In genomic region chr10:7470457-7470856, GRCm38 (mm10) we compare ENCODE assay signal across 8 mouse cellular contexts. TPM values are rescaled to one million over a fixed set of nuclear protein-coding genes. Genes with fewer than 3 reads are reported as not detected.
DNase-seq lines count a peak whose midpoint lies in the region; ATAC-seq and TF ChIP-seq lines count a peak whose summit lies in the region.

No protein-coding gene starts in this region.

- H3K4me2 ChIP-seq in heart, embryonic 11.5 days: peak overlapping the region; percentile 52
- H3K4me2 ChIP-seq in hindbrain, embryonic 11.5 days (replicated peaks; ENCODE audit: low read depth, low read length): no peak overlapping the region

- H3K36me3 ChIP-seq in heart, embryonic 11.5 days (ENCODE audit: control insufficient read depth, insufficient read depth, low read length): 0 out of 2 replicates have a peak, but pooled peaks cover 3% of the 10 kb centered on the region
- H3K36me3 ChIP-seq in ES-Bruce4 (ENCODE audit: control insufficient read depth, insufficient read depth, low read length, poor library complexity, severe bottlenecking): no peaks in the 10 kb centered on the region
- no peaks in the 10 kb centered on the region for H3K36me3 ChIP-seq in hindbrain, embryonic 11.5 days (ENCODE audit: control insufficient read depth, insufficient read depth, low read length)
- no peaks in the 10 kb centered on the region for H3K36me3 ChIP-seq in midbrain, embryonic 10.5 days

- no peak for TF ChIP-seq EP300 in ES-Bruce4 (IDR thresholded peaks at IDR 0.05; ENCODE audit: insufficient read depth, low read depth, low read length)

- H3K27me3 ChIP-seq in heart, embryonic 11.5 days (ENCODE audit: control insufficient read depth, insufficient read depth, low read length): no peaks in the 10 kb centered on the region
- H3K27me3 ChIP-seq in ES-Bruce4 (ENCODE audit: control insufficient read depth, insufficient read depth, low read length, poor library complexity, severe bottlenecking): no peaks in the 10 kb centered on the region
- no peaks in the 10 kb centered on the region for H3K27me3 ChIP-seq in hindbrain, embryonic 11.5 days (ENCODE audit: control insufficient read depth, insufficient read depth, low read length)
- no peaks in the 10 kb centered on the region for H3K27me3 ChIP-seq in midbrain, embryonic 10.5 days (ENCODE audit: low read depth, poor library complexity, severe bottlenecking)

- no peak overlapping the region for H3K9ac ChIP-seq in heart, embryonic 11.5 days (ENCODE audit: low read depth, low read length)
- 0 out of 2 replicates have a peak overlapping the region, but pooled peaks have one; percentile 40 for H3K9ac ChIP-seq in ES-Bruce4 (ENCODE audit: low read depth, poor library complexity, severe bottlenecking)
- no peak overlapping the region for H3K9ac ChIP-seq in hindbrain, embryonic 11.5 days (ENCODE audit: low read depth, low read length)

- peak overlapping the region; percentile 35 for H3K4me3 ChIP-seq in heart, embryonic 11.5 days (ENCODE audit: low read depth, low read length)
- peak overlapping the region; percentile 6; the same call in 1 of the 2 replicates for H3K4me3 ChIP-seq in ES-Bruce4 (ENCODE audit: low read depth, low read length)
- H3K4me3 ChIP-seq in hindbrain, embryonic 11.5 days (ENCODE audit: low read depth, low read length): no peak overlapping the region
- peak overlapping the region; percentile 40 for H3K4me3 ChIP-seq in midbrain, embryonic 10.5 days

- no peak for TF ChIP-seq CTCF in ES-Bruce4 (IDR thresholded peaks at IDR 0.05; ENCODE audit: low read depth, low read length)

- no peak for TF ChIP-seq POLR2A in ES-Bruce4 (IDR thresholded peaks at IDR 0.05; ENCODE audit: insufficient read depth, low read length)

- peaks cover 3% of the 10 kb centered on the region; the same call in 1 of the 2 replicates for H3K4me1 ChIP-seq in heart, embryonic 11.5 days (ENCODE audit: control insufficient read depth, insufficient read depth, low read length)
- no peaks in the 10 kb centered on the region for H3K4me1 ChIP-seq in ES-Bruce4 (ENCODE audit: control insufficient read depth, insufficient read depth, low read length)
- no peaks in the 10 kb centered on the region for H3K4me1 ChIP-seq in hindbrain, embryonic 11.5 days (replicated peaks; ENCODE audit: control insufficient read depth, insufficient read depth, low read length)
- peaks cover 11% of the 10 kb centered on the region for H3K4me1 ChIP-seq in midbrain, embryonic 10.5 days

- 0 out of 2 replicates have a peak, but pooled peaks have one; percentile 35 for ATAC-seq in heart, embryonic 11.5 days (replicated peaks; ENCODE audit: insufficient number of reproducible peaks, low FRiP score, low TSS enrichment)
- ATAC-seq in hindbrain, embryonic 11.5 days (ENCODE audit: low FRiP score): peak; percentile 69; the same call in 1 of the 2 replicates
- ATAC-seq in cerebellum, adult (ENCODE audit: insufficient number of reproducible peaks, low FRiP score, low TSS enrichment): no peak

- H3K27ac ChIP-seq in heart, embryonic 11.5 days (ENCODE audit: low read depth, low read length): no peak overlapping the region
- no peak overlapping the region for H3K27ac ChIP-seq in ES-Bruce4 (ENCODE audit: insufficient read depth, low read length)
- no peak overlapping the region for H3K27ac ChIP-seq in hindbrain, embryonic 11.5 days (ENCODE audit: low read depth, low read length)
- 0 out of 2 replicates have a peak overlapping the region, but pooled peaks have one; percentile 25 for H3K27ac ChIP-seq in midbrain, embryonic 10.5 days (replicated peaks)

- H3K9me3 ChIP-seq in heart, embryonic 11.5 days (replicated peaks; ENCODE audit: control insufficient read depth, low read length): no peaks in the 10 kb centered on the region
- H3K9me3 ChIP-seq in ES-Bruce4 (replicated peaks; ENCODE audit: control insufficient read depth, insufficient read depth, low read length, poor library complexity, severe bottlenecking): no peaks in the 10 kb centered on the region
- no peaks in the 10 kb centered on the region for H3K9me3 ChIP-seq in hindbrain, embryonic 11.5 days (ENCODE audit: control insufficient read depth, low read length)
- H3K9me3 ChIP-seq in midbrain, embryonic 10.5 days (replicated peaks): 0 out of 2 replicates have a peak, but pooled peaks cover 3% of the 10 kb centered on the region

- intact Hi-C loops in heart, postnatal 25 days (cut with DNase I): loop anchor here (2.0 kb wide), 1 partner anchor 130 kb away; no protein-coding TSS in a partner anchor

- WGBS in heart, embryonic 11.5 days (ENCODE audit: insufficient replicate concordance): 10% methylated on average over 7 of the region's 7 CpGs
- 14% methylated on average over 7 of the region's 7 CpGs for WGBS in hindbrain, embryonic 11.5 days
- 16% methylated on average over 7 of the region's 7 CpGs for WGBS in midbrain, embryonic 10.5 days

- no peak for DNase-seq in heart, postnatal 25 days (ENCODE audit: low spot score)
- peak; percentile 7 for DNase-seq in hindbrain, embryonic 11.5 days (ENCODE audit: low spot score)
- peak; percentile 17 for DNase-seq in midbrain, embryonic 10.5 days (ENCODE audit: low spot score)
- DNase-seq in kidney, postnatal 4 days: no peak
- DNase-seq in ovary, adult 18-20 months (ENCODE audit: low spot score): no peak

RNA-seq across cellular contexts. Expression of gene Ulbp1, which starts 3.0 kb away (rescaled TPM):
- polyA plus RNA-seq in heart, embryonic 11.5 days (2014; fragmentation: Nextera tagmentation; extraction: Ambion mirVana): 9.3 and 9.4 TPM in 2 replicates
- total RNA-seq in heart, postnatal 25 days (2021): 1 to 10 TPM; 1.7 to 2.8 TPM
- 1.8 and 3.1 TPM in 2 replicates for polyA plus RNA-seq in ES-Bruce4 (2011; ENCODE audit: insufficient read depth, insufficient read length, low read depth, missing spikeins)
- polyA plus RNA-seq in hindbrain, embryonic 11.5 days (2014; fragmentation: Nextera tagmentation; extraction: Ambion mirVana): 0.99 and 1.2 TPM in 2 replicates
- 1.1 and 1.4 TPM in 2 replicates for polyA plus RNA-seq in midbrain, embryonic 10.5 days (2016; fragmentation: Nextera tagmentation; extraction: Ambion mirVana)

Comparison
In these comparisons a context has a peak if more than half of its experiments do, and no peak if none do; other contexts are left out.
1. DNase-seq: peak in hindbrain, embryonic 11.5 days (single experiment) and midbrain, embryonic 10.5 days (single experiment); none in heart, postnatal 25 days (single experiment), kidney, postnatal 4 days (0 of 2) and ovary, adult 18-20 months (single experiment).